Mouse (Mus musculus) C3H10T1/2 (cell line): ENCODE measurements around the gene Rbm43. TPM values are rescaled to one million over a fixed set of nuclear protein-coding genes. Genes with fewer than 3 reads are reported as not detected.

ENCODE experiments used
- polyA plus RNA-seq, 2 experiments: library from polyadenylated mRNA; unstranded; fragments of >200 nt; fragmentation: generic; extraction: Trizol; gene quantifications; one replicate each; pipeline ENCODE4 v1.2.1; 2012; ENCODE audit warnings: missing spikeins in 2 of 2

Rbm43 gene
- polyA plus RNA-seq = 10 to 100 TPM in 1 of 2 experiments, 1 to 10 TPM in 1; 1.3 to 18.1 TPM

DNA sequence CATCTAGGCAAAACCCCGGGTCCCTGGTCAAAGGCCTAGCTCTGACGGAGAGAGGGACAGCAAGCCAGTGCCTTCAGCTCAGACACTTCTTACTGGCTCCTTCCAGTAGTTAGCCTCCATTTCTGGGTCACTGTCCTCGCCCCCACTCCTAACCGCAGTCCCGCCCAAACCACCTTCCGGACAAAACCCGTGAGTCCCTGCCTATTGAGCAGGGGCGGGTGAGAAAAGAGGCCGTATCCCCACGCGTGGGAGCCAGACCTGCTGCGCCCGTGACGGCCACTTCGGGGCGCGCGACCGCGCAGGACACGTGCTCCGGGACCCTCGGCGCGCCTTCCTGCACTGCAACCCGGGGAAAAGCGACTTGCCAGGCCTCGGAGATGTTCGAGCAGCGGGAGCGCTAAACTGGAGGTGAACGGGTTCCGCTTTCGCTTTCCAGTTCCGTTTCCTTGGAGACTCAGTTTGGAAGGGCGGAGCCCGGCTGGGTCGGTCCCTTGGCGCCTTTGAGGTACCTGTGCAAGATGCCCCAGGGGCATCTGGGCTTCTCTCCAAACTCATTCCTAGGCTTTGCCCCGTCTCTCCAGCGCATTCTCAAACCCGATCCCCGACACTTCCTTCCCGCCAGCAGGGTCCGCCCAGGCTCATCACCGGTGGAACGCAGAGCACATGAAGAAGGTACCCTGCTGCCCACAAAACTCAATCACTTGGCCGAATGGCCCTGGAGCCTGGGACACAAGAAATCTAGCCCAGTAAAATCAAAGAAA lies at the start of gene Rbm43:
Rbm43 (minus strand) TSS at position 590 of the 761 bp plus-strand sequence.

DNA sequence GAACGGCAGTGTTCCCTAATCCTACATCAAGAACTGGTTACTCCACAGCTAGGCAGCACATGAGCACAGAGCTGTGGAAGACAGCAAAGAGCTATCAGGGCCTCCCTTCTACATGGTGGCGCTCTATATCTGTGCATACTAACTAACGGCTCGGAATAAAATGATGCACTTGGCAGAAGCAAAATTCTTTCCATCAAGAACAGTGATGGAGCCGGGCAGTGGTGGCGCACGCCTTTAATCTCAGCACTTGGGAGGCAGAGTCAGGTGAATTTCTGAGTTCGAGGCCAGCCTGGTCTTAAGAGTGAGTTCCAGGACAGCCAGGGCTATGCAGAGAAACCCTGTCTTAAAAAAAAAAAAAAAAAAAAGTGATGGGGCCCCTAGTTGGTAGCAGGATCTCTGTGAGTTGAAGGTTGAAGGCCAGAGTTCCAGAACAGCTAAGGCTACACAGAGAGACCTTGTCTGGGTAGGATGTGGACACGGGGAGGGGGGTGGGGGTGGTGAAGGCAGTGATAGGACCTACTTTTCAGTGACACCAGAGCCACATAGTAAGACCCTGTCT lies 38.5 kb upstream of the Rbm43 start, which contains the start of gene Nmi:
Nmi (minus strand) TSS at position 85 of the 559 bp plus-strand sequence.

Other genes starting within 250 kb of the Rbm43 start
- 10 to 100 TPM in 1 of 2 experiments, 1 to 10 TPM in 1; 1.3 to 13.4 TPM for gene Nmi, start 38.3 kb upstream of the Rbm43 start, polyA plus RNA-seq
- gene Tnfaip6, start 102.8 kb upstream of the Rbm43 start, polyA plus RNA-seq = 10 to 100 TPM in 1 of 2 experiments, under 1 TPM in 1; 0.26 to 10.5 TPM
- 1 to 10 TPM in 1 of 2 experiments, under 1 TPM in 1; 0.35 to 1.4 TPM for gene Rif1, start 137.7 kb upstream of the Rbm43 start, polyA plus RNA-seq